Mouse (Mus musculus): ENCODE measurements at regions not wholly inside any gene's neighbourhood (a gene's known extent, or its start where the extent isn't known, plus 50 kb on each side); places are given as distances from the start of the nearest gene placed in this dataset.

DNA sequence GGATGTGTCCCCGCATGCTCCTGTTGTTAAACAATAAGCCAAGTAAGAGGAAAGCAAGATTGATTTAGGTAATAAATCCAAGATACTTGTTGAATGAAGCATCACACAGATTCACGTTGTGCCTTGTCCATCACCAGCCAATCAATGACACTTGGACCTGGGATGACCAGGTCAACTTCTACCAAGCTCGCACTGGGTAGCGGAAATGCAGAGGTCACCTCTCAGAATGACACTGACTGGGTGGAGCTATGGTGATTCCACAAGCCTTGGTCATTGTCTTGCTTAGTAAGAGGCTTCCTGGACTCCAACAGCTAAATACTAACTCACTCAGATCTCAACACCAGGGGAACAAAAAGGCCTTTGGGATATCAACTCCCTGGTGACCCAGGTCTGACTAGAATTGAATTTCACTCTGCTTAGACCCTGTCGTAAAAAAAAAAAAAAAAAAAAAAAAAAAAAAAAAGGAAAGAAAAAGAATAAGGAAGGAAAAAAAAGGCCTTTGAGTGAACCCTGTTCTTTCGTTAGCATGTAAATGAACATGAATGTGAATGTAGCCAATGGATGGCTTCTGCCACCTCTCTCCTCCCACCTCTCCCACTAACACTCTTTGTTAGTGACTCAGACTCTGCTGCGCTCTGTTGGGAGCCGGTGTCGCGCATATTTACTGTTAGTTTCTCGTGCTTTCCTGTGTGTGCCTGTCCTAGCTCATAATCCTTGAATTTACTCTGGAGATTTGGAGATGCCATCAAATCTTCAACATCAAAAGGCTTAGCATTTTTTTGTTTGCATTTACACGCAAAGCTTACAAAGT lies 66.4 kb upstream of the Skap2 start:
- Histone ChIP-seq H3K4me1 (peaks cover 13% of the 10 kb centered on the region), H3K4me2 (replicated peaks) (peak overlapping the region; percentile 24; the same call in 1 of the 2 replicates), H3K27me3 (peaks cover 4% of the 10 kb centered on the region; the same call in 1 of the 2 replicates), H3K9ac (no peak overlapping the region), H3K36me3 (no peaks in the 10 kb centered on the region), H3K27ac (replicated peaks) (no peak overlapping the region), H3K9me3 (replicated peaks) (no peaks in the 10 kb centered on the region), H3K4me3 (replicated peaks) (no peak overlapping the region)
- no peak for ATAC-seq (ENCODE audit: insufficient number of reproducible peaks, low FRiP score, low TSS enrichment, low read depth)
- WGBS = 19% methylated on average over 12 of the region's 12 CpGs

DNA sequence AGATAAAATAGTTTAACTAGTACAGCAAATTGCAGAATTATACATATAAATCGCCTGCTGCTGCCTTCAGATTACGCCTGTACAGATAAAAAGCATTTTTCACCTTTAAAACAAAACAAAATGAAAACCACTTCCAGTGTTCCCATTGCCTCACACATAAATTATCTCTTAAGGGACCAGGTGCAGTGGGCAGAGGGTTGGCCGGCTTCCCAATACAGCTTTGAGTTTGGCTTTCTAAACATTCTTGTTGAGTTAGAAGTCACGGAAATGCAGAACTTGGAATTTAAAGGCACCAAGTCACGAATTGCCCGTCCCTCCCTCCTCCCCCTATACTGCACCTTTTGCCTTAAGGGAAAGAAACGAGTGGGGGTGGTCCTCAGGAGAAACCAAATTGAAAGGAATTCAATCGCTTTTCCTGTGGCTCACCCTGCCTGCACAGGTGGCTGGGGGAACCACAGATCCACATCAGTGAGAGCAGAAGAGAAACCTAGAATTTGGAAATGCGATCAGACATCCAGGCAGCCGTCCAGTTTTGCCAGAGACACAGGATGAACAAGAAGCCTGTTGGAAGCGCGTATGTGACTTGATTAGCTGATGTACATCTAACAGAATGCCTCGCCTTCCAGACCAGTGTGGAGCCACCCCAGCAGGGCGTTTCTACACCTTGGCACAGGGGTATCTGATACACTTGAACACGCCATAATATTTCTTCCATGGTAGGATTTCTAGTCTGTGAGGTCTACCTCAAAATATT lies 64.0 kb upstream of the Skap2 start:
- Histone ChIP-seq H3K4me2 (replicated peaks) (peak overlapping the region; percentile 9; the same call in 1 of the 2 replicates), H3K36me3 (no peaks in the 10 kb centered on the region), H3K27ac (replicated peaks) (no peak overlapping the region), H3K9ac (no peak overlapping the region), H3K4me3 (replicated peaks) (no peak overlapping the region), H3K9me3 (replicated peaks) (no peaks in the 10 kb centered on the region), H3K27me3 (peaks cover 4% of the 10 kb centered on the region; the same call in 1 of the 2 replicates), H3K4me1 (peaks cover 13% of the 10 kb centered on the region)
- WGBS = 37% methylated on average over 15 of the region's 15 CpGs
- no peak for ATAC-seq (ENCODE audit: insufficient number of reproducible peaks, low FRiP score, low TSS enrichment, low read depth)

DNA sequence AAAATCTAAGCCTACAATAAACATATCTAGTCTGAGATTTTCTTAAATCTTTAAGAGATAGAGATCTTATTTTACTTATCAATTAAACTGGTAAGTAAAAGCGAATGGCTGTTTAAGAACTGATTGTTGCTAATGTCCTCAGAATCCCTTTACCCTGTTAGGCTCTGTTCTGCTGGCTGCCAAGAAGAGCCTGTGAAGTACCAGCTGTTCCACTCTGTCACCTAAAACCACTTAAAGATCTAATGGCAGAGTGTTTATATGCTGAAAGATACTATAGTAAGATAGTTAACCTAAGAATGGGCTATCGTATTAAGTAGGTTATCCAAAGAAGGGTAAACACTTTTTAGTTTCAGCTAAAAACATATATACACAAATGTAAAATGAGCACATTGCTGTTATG lies 62.6 kb upstream of the Skap2 start:
- peaks cover 13% of the 10 kb centered on the region for H3K4me1 ChIP-seq
- H3K27me3 ChIP-seq = peaks cover 4% of the 10 kb centered on the region; the same call in 1 of the 2 replicates
- no peak overlapping the region for H3K4me2 ChIP-seq (replicated peaks)
- ATAC-seq (ENCODE audit: insufficient number of reproducible peaks, low FRiP score, low TSS enrichment, low read depth) = no peak
- H3K9me3 ChIP-seq (replicated peaks) = no peaks in the 10 kb centered on the region
- H3K9ac ChIP-seq = no peak overlapping the region
- no peak overlapping the region for H3K4me3 ChIP-seq (replicated peaks)
- H3K36me3 ChIP-seq = no peaks in the 10 kb centered on the region
- 81% methylated on average over 2 of the region's 2 CpGs for WGBS
- H3K27ac ChIP-seq (replicated peaks) = no peak overlapping the region

DNA sequence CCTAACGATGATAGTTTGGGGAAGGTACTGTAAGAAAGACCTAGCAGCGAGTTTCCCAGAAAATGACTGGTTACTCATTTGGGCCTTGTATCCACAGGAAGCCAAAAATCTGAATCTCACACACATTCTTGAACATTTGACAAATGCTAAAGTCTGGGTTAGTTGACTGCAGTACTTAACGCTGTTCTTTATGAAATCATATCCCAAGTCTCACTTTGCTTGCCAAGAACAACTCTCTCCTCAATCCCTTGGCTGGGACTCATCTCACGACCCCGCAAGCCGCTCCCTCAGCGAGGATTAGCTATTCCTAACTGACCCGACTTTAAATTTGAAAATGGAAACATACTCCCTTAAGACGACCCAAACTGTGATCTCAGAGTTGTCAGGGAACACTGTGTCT lies 54.8 kb upstream of the Skap2 start:
- Histone ChIP-seq H3K9me3 (replicated peaks) (no peaks in the 10 kb centered on the region), H3K36me3 (no peaks in the 10 kb centered on the region), H3K27ac (replicated peaks) (no peak overlapping the region), H3K4me2 (replicated peaks) (no peak overlapping the region), H3K4me1 (no peaks in the 10 kb centered on the region), H3K27me3 (no peaks in the 10 kb centered on the region), H3K4me3 (replicated peaks) (no peak overlapping the region), H3K9ac (no peak overlapping the region)
- ATAC-seq (ENCODE audit: insufficient number of reproducible peaks, low FRiP score, low TSS enrichment, low read depth) = no peak
- 62% methylated on average over 9 of the region's 9 CpGs for WGBS

DNA sequence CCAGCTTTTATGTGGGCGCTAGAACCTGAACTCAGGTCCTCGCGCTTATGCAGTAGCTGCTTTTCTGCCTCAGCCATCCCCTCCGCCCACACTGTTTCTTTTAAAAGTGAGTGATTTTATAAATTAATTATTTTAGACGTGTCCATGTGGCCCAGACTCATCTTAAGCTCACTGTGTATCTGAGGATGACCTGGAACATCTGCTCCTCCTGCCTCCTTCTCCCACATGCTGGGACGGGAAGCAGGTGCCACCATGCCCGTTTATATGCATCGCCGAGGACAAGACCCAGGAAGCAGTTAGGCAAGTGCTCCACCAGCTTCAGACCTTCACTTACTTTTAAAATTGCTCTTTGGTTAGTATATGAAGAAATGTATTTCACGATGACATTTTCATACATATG lies 53.3 kb upstream of the Skap2 start:
- H3K9me3 ChIP-seq (replicated peaks) = no peaks in the 10 kb centered on the region
- no peaks in the 10 kb centered on the region for H3K4me1 ChIP-seq
- no peak for ATAC-seq (ENCODE audit: insufficient number of reproducible peaks, low FRiP score, low TSS enrichment, low read depth)
- H3K4me2 ChIP-seq (replicated peaks) = no peak overlapping the region
- H3K9ac ChIP-seq = no peak overlapping the region
- no peak overlapping the region for H3K4me3 ChIP-seq (replicated peaks)
- no peak overlapping the region for H3K27ac ChIP-seq (replicated peaks)
- WGBS = 89% methylated on average over 10 of the region's 10 CpGs
- H3K27me3 ChIP-seq = no peaks in the 10 kb centered on the region
- no peaks in the 10 kb centered on the region for H3K36me3 ChIP-seq

DNA sequence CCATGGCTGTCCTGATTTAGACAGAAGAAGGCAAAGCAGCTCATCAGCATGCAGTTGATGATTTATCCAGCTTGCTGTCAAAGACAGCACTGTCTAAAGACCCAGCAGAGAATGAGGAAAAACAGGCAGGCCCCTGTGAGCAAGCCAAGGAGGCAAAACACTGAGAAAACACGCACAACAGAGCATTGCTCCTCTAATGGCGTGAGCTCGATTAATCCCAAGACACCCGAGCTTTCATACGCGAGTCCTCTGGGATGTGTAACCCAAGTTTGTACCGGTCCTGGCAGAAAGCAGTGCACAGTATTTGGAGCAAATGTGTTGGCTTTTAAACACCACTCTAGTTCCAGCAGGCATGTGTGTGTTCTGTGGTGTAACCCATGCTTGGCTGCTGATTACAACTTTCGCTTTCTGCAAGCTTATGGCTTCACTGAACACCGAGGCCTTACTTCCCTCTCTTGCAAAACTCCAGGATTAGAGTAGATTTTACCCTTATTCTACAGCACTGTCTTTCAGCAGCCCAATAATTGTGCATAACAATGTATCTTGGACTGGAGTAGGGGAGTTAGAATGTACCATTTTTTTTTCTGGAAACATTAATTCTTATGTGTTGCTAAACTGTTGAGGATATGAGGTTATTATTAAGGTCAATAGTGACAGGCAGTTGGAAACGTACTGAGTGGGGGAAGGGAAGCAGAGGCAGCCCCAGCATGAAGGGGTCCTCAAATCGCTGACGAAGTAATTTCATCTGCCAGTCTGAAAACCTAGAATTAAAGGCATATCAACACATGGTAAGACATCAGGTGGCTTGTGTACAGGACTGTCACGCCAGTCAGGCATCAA lies 52.0 kb upstream of the Skap2 start:
- Histone ChIP-seq H3K4me2 (replicated peaks) (no peak overlapping the region; the same call in 1 of the 2 replicates), H3K27me3 (0 out of 2 replicates have a peak, but pooled peaks cover 3% of the 10 kb centered on the region), H3K4me3 (replicated peaks) (no peak overlapping the region), H3K9ac (no peak overlapping the region), H3K4me1 (0 out of 2 replicates have a peak, but pooled peaks cover 2% of the 10 kb centered on the region), H3K9me3 (replicated peaks) (no peaks in the 10 kb centered on the region), H3K27ac (replicated peaks) (peak overlapping the region; percentile 45; the same call in 1 of the 2 replicates), H3K36me3 (no peaks in the 10 kb centered on the region)
- 53% methylated on average over 13 of the region's 13 CpGs for WGBS
- no peak for ATAC-seq (ENCODE audit: insufficient number of reproducible peaks, low FRiP score, low TSS enrichment, low read depth)

All from embryonic facial prominence, embryonic 15.5 days (tissue).